Mouse (Mus musculus) hematopoietic stem cell, adult 5-6 weeks (primary cell): ENCODE results near the gene Gch1. TPM values are rescaled to one million over a fixed set of nuclear protein-coding genes. Genes with fewer than 3 reads are reported as not detected.

Source experiments
- ATAC-seq, 2 experiments: fragments of 125-278 bp in 1 of 2; replicated peaks in 1 of 2; 2 replicates each; pipeline ENCODE4 v1.8.0; 2016 to 2017; ENCODE audit warnings: inconsistent platforms in 2 of 2, mild to moderate bottlenecking in 2 of 2, moderate number of reproducible peaks in 2 of 2, low read depth in 1 of 2, moderate TSS enrichment in 1 of 2; ENCODE audit not compliant: low FRiP score in 2 of 2, poor library complexity in 2 of 2, severe bottlenecking in 2 of 2, insufficient read depth in 1 of 2, low TSS enrichment in 1 of 2
- total RNA-seq: library from RNA; stranded (forward); fragments of 172-1452, 232-1000 nt; gene quantifications from 2 replicates; pipeline ENCODE4 v1.2.3, GENCODE M21; 2017

Gch1 gene
- total RNA-seq, 1 experiment from 2014 or later: 9.4 TPM

GRCm38 (mm10) chr14:47213305-47213704 lies 24.1 kb upstream of the Gch1 start:
- ATAC-seq: no peak

- no peak for ATAC-seq
Observed at GRCm38 (mm10) chr14:47209669-47210164, 20.5 kb upstream of the Gch1 start.

- ATAC-seq: no peak
Observed at GRCm38 (mm10) chr14:47208564-47209493, 19.6 kb upstream of the Gch1 start.

- ATAC-seq: no peak
Observed at GRCm38 (mm10) chr14:47206601-47207000, 17.4 kb upstream of the Gch1 start.

DNA sequence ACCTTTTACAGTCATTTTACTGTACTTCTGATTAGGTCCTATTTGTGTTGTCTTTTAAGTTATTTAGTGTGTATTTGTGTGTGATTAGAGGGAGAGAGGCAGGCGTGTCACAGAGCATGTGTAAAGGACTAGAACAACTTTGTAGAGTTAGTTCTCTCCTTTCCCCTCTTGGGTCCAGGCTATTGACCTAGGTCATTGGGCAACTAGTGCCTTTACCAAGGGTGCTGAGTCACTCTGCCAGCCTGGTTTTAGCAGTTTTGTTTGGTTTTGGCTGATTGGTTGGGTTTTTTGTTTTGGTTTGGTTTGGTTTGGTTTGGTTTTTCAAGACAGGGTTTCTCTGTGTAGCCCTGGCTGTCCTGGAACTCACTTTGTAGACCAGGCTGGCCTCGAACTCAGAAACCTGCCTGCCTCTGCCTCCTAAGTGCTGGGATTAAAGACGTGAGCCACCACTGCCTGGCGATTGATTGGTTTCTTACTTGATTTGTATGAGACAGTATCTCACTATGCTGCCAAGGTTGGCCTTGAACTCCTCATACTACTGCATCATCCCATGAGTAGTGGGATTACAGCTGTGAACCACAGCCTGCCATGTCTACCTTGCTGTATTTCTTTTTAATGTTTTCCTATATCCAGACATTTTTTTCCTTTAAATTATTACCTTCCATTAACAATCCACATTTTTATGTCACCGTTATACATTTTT lies 16.2 kb upstream of the Gch1 start:
- no peak for ATAC-seq

GRCm38 (mm10) chr14:47197340-47197739 lies 8.1 kb upstream of the Gch1 start:
- no peak for ATAC-seq

DNA sequence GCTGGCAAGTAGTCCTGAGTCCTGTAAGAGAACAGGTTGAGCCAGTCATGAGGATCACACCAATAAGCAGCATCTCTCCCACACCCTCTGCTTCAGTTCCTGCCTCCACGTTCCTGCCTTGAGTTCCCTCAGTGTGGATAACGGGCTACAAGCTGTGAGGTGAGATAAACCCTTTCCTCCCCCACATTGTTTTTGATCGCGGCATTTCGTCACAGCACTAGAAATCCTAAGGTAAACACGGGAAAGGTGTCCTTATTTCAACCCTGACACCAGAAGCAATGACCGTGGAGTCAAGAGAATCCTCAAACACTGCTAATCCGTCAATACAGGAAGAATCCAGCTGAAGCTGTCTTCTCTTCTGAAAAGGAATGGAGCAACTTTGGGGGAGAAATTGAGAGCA lies 7.5 kb upstream of the Gch1 start:
- ATAC-seq: no peak

- ATAC-seq: no peak
Observed at GRCm38 (mm10) chr14:47194096-47194495, 4.9 kb upstream of the Gch1 start.

- no peak for ATAC-seq
Observed at GRCm38 (mm10) chr14:47193506-47193905, 4.3 kb upstream of the Gch1 start.

- no peak for ATAC-seq
Observed at GRCm38 (mm10) chr14:47191861-47192260, 2.6 kb upstream of the Gch1 start.

DNA sequence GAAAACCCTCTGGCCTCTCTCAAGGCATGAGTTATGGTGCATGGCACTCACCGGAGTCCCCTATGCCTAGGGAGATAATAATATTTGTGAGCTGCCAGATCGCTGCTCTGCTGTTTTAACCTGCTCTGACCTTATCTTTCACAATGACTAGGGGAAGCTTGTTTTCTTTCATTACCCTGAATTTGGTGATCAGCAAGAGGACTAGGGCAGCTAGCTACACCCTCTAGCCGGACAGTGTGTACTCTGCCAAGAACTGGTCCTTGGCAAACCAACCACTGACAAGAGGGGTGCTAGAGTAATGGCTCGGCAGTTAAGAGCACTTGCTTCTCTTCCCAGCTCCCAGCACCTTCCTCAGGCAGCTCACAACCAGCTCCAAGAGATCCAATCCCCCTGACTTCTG lies 1.4 kb upstream of the Gch1 start:
- no peak for ATAC-seq

DNA sequence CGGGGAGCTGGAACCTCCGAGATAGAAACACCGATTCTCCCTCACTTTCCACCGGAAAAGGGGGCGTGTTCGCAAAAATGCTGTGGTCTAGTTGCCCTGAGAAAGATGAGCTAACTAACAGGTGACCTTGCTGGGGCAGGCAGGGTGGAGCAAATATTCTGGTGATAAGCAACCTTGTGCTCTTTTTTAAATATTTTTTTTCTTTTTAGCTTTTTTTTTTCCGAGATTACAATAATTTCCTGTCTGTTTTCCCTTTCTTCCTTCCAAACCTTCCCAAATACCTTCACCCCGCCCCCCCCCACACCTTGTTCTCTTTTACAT lies 382 bp upstream of the Gch1 start:
- peak; percentile 9 to 45; a peak in 3 of 4 replicates for ATAC-seq

GRCm38 (mm10) chr14:47188475-47188847 lies 752 bp downstream of the Gch1 start:
- ATAC-seq: no peak

DNA sequence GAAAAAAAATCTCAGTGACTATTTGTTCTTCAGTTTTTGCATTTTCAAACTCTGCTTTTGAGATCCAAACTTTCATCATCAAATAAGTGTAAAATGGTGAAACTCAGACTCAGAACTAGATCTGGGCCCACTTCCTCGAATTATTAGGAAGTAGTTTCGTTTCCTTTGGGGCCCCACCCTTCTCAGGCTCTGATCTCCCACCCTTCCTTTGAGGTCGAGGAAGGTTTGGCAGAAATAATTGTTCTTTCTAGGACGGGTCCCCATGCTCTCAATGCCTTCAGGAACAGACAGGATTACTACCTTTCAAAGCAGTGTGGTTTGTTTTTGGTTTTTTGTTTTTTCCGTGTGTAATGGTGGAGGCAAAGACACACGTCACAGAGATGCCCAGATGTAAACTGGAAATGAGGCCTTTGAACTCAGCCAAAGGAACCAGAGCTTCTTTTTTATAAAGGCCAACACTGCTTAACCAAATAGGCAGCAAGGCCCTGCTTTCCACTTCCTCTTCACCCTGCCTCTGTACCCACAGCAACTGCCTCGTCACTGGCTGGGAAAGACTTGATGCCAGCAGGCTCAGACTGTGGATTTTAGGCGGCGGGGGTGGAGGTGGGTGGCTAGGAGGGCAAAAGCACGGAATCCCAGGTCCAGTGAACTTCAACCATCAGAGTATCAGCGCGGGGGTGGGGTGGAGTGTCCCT lies 1.4 kb downstream of the Gch1 start:
- peak; percentile 76 to 77 for ATAC-seq

DNA sequence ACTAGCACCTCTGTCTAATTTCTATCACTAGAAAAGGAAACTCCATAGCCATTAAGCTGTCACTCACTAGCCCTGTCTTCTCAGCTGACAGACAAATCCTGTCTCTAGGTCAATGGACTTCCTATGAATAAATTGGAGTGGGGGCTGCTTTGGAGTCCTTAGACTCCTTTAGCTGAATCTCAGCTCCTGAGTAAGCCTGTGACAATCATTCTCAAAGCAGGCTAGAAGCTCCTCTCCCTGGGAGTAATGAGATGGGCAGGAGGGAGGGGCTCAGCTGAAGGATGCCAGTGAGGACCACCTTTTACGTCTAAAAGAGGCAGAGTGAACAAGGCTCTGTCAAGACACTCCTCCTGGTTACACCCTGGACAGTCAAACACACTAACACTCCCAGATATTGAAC lies 2.0 kb downstream of the Gch1 start:
- ATAC-seq: no peak

- ATAC-seq: no peak
Observed at GRCm38 (mm10) chr14:47186561-47186960, 2.7 kb downstream of the Gch1 start.

DNA sequence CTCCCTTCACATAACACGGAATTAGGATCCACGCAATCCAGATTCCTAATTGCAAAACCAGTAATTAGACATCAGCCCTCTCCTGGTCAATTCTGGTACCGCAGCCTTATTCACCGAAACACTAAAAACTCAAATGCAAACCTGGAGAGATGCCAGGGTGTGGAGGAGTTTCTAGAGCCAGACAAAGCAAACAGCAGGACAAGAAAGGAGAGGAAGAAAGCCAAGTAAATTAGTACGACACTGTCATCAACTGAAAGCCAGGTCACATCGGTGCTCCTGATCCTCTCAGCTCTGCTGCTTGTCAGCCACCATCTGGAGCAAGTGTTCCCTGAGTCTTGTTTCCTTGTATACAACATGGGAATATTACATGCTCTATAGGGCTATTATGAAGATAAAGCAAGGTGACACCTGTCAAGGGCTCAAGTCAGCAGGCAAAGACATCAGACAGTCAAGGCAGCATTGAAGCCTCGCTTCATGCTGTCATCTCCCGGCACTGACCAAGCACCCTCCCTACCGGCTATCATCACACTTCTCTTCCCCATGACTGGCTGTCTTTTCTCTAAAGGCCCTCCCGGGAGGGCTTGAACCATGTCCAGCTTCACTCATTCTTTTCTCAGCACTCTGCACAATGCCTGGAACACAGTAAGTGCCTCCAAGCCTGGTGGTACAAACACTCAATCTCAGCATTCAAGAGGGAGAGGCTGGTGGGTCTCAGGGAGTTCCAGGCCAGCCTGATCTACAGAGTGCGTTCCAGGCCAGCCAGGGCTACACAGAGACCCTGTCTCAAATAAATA lies 7.5 kb downstream of the Gch1 start:
- ATAC-seq: peak in 1 of 2 experiments; percentile 33; a peak in 1 of 4 replicates
